Mouse (Mus musculus) regulatory T cell (primary cell): Measurements from ENCODE around the gene Uspl1.

Experiments used
- in situ Hi-C: fragments of 300-600 bp; cut with MboI, MseI; formaldehyde crosslinking; loops from one replicate; pipeline ENCODE4 v1.15.1; 2025; ENCODE audit warnings: high pct_unique_total_duplicates

Gene Uspl1

DNA sequence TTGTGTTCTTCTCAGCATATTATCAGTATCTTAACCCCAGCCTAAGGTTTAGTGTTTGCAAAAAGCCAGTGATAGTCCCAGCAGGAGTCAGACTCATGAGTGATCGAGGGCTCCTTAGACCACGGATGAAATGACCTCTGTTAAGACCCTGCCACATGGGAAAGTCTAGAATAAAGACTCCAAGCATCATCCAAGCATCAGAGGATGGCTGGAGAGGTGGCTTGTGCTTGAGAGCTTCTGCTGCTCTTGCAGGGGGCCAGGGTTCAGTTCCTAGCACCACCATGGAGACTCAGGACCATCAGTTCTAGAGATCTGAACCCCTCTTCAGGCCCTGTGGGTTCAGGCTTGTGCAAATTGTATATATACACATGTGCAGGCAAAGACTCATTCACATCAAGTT, 16.1 kb upstream of the Uspl1 start:
- in situ Hi-C loops, result no loop called here

DNA sequence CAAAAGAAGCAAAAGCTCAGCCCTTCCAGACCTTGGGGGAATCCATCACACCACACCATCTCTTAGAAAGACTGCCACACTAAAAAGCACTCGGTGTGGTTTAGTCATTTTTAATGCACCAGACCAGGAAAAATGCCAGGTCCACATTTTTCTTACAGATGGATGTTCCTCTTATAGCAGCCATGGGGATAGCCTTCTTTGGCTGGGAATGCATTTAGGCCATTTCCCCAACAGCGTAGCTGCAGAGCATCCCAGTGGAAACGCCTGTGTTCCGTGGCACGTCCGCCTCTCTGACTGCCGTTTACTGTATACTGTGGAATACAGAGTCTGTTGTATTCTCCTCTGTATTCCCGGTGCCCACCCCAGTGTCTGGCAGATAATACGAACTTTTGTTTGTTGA, 15.3 kb upstream of the Uspl1 start:
- in situ Hi-C loops, result no loop called here

GRCm38 (mm10) chr5:149170841-149171588, 13.1 kb upstream of the Uspl1 start:
- in situ Hi-C loops, result no loop called here

- in situ Hi-C loops, result no loop called here
Measured at GRCm38 (mm10) chr5:149172246-149172645, 11.9 kb upstream of the Uspl1 start.

- in situ Hi-C loops, result no loop called here
Measured at GRCm38 (mm10) chr5:149174527-149174926, 9.6 kb upstream of the Uspl1 start.

DNA sequence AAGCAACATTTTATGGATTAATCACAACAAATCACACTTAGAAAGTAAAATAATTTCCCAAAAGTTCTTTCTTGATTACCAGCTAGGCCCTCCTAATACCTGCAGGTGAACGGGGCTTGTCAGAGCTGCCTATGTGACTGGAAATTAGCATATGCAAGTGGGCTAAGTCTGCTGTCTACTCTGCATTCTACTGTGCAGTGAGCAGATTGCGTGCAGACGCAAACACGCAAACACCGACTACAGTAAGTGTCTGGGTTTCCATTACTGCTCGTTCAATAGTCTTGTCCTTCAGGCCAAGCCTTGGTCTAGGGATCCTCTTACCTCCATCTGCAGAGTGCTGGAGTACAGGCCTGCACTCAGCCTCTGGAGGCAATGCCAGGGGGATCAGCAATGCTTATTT, 8.4 kb upstream of the Uspl1 start:
- in situ Hi-C loops, result no loop called here

DNA sequence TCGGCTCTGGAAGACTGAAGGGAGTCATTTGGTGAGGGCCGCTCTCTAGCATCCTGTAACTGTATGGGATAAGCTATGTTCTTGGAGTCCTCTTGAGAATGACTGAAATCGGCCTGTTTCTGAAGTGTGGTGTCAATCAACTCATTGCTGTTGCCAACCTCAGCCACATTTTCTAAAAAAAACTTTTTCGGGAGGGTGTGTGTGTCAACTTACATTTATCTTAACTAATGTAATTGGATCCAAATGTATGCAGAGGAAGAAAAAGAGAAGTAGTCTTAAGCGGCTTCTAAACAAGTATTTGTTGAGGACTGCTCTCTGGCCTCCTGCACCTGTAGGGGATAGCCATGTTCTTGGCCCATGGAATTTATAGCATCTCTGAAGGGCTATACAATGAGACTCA, 6.1 kb upstream of the Uspl1 start:
- in situ Hi-C loops, result no loop called here

DNA sequence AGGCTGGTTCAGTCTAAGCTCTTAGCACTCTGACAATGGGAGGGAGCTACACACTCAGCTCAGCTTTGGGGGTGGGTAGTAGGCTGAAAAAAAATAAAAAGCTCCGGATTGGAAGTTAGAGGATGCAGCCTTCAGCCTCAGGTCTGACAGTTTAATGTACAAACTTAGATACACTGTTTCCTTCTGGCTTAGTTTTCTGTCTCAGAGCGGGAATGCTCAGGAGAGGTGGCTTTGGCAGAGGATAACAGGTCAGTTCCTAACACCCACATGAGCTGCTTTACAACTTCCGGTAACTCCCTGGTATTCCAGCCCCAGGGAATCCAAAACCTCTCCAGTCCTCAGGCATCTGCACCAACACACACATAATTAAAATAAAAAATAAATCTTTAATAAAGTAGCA, 4.3 kb upstream of the Uspl1 start:
- in situ Hi-C loops, result loop anchor here (5.0 kb wide), 1 partner anchor 128 kb away; no protein-coding TSS in a partner anchor

GRCm38 (mm10) chr5:149182186-149182870, 1.8 kb upstream of the Uspl1 start:
- in situ Hi-C loops, result loop anchor here (5.0 kb wide), 1 partner anchor 130 kb away; no protein-coding TSS in a partner anchor

- in situ Hi-C loops, result loop anchor here (5.0 kb wide), 1 partner anchor 131 kb away; no protein-coding TSS in a partner anchor
Measured at GRCm38 (mm10) chr5:149183122-149183521, 1.0 kb upstream of the Uspl1 start.

DNA sequence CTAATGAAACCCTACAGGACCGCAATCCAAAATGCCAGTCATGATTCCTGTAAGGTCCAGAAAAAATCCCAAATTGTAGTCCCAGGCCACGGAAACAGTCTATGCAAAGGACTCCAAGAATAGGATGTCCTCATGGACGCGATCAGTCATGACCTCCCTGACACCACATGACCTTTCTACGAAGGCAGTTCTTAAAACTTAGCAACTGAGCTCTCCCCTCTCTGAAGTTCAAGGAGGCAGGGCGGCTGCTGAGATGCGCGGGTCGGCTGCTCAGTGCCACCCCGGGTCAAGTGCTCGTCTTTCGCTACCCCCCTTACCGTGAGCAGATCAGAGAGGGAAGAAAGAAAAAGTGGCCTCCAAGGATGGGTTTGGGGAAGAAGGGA, 438 bp upstream of the Uspl1 start:
- in situ Hi-C loops, result loop anchor here (5.0 kb wide), 1 partner anchor 131 kb away; no protein-coding TSS in a partner anchor

GRCm38 (mm10) chr5:149184844-149185186, 665 bp downstream of the Uspl1 start:
- in situ Hi-C loops, result loop anchor here (5.0 kb wide), 1 partner anchor 133 kb away; no protein-coding TSS in a partner anchor

DNA sequence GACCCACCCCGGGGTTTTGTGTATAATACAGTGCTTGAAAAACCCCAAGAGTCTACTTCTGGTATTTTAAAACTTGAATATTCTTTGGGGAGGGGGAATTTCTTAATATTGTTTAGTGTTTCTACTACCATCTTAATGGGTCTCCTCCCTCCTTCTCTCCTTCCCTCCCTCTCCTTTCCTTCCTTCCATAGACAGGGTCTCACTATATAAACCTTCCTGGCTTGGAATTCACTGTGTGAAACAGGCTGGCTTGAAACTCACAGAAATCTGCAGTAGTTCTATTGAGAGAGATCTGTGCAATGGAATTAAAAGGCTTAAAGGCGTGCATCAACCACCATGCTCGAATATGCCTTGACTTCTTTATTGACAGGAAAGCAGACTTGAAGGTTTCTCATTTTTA, 1.7 kb downstream of the Uspl1 start:
- in situ Hi-C loops, result no loop called here

DNA sequence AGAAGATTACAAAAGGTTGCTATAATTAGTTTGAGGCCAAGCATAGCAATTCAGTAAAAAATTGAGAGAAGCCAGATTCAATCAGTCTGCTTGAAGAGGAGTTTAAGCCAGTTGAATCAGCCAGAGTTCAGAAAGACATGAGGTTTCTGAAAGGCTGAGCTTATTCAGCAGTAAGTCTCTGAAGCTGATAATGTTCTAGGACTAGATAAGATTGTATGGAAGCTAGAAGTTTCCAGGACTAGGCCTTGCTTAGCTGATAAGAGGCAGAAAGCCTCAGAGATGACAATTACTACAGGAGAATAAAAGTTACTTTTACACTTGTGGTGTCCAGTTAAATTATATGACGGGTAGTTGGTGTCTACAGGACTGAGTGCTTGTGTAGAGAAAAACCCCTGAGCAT, 6.0 kb downstream of the Uspl1 start:
- in situ Hi-C loops, result no loop called here

DNA sequence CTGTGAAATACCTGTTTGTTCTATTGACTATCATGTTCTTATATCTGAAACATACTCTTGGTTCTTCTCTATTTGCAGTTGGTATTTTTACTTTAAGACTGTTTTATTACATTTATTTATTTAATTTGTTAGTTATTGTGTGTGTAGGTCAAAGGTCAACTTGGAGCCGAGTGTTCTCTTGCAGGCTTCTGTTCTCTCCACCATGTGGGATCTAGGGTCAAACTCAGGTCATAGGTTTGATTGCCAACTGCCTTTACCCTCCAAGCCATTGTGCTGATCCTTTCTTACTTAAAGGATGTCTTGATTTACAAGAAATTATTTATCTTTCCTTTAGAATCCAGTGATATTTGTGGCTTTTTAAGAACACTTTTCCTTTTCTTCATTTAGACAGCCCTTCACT, 12.5 kb downstream of the Uspl1 start:
- in situ Hi-C loops, result no loop called here

DNA sequence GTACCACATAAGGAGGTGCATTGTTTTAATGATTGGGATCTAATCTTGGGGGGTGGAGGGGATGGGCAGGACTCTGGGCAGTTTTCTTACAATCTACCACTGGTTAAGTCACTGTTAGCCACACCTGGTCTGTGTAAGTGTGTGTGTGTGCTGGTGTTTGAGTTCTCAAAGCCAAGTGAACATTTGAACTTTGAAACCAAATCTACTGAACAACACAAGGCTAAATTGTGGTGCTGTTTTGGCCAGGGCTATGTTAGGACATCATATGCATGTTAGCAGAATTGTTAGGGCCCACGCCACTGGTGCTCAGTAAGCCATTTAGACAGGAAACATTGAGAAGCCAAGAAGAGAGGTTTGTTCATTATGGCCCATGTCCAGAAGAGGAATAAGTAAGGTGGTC, 14.6 kb downstream of the Uspl1 start:
- in situ Hi-C loops, result no loop called here

DNA sequence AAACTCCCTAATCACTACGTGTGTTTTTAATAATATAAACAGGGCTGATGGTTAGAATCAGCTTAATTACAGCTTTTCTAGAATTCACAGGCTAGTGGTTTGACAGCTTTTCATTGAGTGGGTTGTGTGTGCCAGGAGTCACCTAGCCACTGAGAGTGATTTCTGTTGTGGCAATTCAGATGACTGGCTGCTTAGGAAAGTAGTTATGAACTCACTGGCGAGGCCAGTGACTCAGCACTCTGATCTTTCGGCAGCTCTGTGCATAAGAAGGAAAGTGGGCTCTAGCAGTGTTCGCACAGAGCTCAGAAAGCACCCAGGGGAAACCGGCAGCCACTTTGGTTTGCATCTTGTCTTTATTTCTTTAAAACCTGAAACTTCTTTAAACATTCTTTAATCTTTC, 18.8 kb downstream of the Uspl1 start:
- in situ Hi-C loops, result no loop called here

DNA sequence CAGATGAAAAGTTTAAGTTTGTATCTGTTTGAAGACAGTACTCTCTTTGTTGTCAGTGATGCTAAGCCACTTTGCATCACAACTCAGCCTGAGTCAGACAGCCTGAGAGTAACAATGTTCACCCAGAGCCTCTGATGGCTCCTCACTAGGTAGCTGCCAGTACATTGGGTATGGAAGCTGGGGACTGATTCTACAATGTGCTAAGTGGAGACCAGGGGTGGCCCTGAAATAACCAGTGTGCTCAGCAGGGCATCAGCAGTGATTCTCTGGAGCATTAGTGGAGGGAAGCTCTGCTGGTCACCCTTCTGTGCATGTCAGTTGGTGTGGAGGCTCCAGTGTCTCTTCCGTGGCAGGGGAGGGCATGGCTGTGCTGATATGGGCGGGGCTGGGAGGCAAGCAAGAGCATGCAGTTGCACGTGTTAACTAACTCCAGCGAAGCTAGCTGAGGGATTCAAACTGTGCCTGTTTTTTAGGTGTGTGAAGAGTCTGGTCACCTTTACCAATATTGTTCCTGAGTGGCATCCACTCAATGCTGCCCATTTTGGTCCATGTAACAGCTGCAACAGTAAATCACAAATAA, 19.7 kb downstream of the Uspl1 start:
- in situ Hi-C loops, result no loop called here

GRCm38 (mm10) chr5:149204822-149205221, 20.7 kb downstream of the Uspl1 start:
- in situ Hi-C loops, result no loop called here

DNA sequence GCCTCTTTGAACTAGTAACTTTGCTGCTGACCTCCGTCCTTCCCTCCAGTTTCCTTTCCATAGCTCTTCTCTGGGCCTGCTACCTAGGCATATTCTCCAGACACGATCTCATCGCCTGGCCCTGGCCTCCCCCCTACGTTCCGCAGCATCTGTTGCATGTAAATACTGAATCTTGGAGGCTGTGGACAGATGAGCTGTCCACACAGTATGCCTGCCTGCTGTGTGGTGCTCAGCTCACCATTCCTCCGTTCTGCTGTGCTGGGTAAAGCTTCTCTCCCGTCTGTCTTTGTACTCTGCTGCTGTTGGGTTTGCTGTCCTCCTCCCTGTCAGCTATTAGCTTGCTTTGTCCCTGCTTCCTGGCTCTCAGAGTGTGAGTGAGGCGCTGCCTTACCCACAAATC, 21.1 kb downstream of the Uspl1 start:
- in situ Hi-C loops, result no loop called here

- in situ Hi-C loops, result no loop called here
Measured at GRCm38 (mm10) chr5:149206286-149206685, 22.1 kb downstream of the Uspl1 start.

DNA sequence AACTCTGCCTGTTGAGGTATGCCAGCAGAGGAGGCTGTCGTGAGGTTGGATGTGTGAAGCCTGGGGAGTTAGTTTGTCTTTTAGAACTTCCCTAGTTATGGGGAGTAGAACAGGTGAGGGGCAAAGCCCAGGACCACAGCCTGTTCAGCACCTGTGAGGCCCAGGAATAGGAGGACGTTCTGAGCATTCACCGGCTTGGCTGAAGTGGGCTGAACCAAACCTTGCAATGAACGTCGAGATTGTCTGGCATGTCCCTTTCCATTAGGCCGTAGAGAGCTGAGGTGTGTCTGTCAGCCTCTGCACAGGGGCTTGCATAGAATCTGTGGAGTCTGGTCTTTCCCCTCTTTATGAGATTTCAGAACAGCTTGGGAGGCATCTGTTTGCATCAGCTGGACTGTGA, 23.5 kb downstream of the Uspl1 start:
- in situ Hi-C loops, result no loop called here

DNA sequence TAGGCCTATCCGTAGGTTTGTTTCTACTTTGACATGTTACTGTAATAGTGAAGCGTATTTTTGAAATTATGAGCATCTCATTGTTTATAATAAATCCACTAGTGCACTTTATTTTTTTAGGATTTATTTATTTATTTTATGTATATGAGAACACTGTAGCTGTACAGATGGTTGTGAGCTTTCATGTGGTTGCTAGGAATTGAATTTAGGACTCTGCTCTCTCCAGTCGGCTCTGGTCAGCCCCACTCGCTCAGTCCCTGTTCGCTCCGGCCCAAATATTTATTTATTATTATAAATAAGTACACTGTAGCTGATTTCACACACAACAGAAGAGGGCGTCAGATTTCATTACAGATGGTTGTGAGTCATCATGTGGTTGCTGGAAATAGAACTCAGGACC, 24.6 kb downstream of the Uspl1 start:
- in situ Hi-C loops, result no loop called here
